Mouse (Mus musculus) CH12.LX (cell line): ENCODE measurements at regions not wholly inside any gene's neighbourhood (a gene's known extent, or its start where the extent isn't known, plus 50 kb on each side); places are given as distances from the start of the nearest gene placed in this dataset.

Source experiments
- CHD1 ChIP-seq: IDR thresholded peaks from 2 replicates; pipeline ENCODE4 v1.6.1; 2012; ENCODE audit warnings: low read depth, low read length, improper control_type of control experiment, inconsistent platforms
- CTCF ChIP-seq, 2 experiments: IDR thresholded peaks in 1 of 2; conservative IDR thresholded peaks in 1 of 2; 2 replicates each; pipeline ENCODE4 v1.5.1; 2011 to 2012; ENCODE audit warnings: low read depth in 2 of 2, low read length in 2 of 2, improper control_type of control experiment in 1 of 2, inconsistent platforms in 1 of 2, mild to moderate bottlenecking in 1 of 2, moderate library complexity in 1 of 2
- EP300 ChIP-seq: IDR thresholded peaks from 2 replicates; pipeline ENCODE4 v1.6.1; 2011; ENCODE audit warnings: low read length, improper control_type of control experiment
- POLR2A ChIP-seq: IDR thresholded peaks from 2 replicates; pipeline ENCODE4 v1.6.1; 2011; ENCODE audit warnings: low read depth, mild to moderate bottlenecking, improper control_type of control experiment, low read length
- POLR2AphosphoS2 ChIP-seq: IDR thresholded peaks from 2 replicates; pipeline ENCODE4 v1.6.1; 2011; ENCODE audit warnings: low read depth, low read length, improper control_type of control experiment
- SIN3A ChIP-seq: IDR thresholded peaks from 2 replicates; pipeline ENCODE4 v1.6.1; 2012; ENCODE audit warnings: low read length, improper control_type of control experiment, inconsistent platforms
- USF1 ChIP-seq: IDR thresholded peaks from 2 replicates; pipeline ENCODE4 v1.6.1; 2014; ENCODE audit warnings: low read depth, mild to moderate bottlenecking, inconsistent platforms, low read length, improper control_type of control experiment
- USF2 ChIP-seq: conservative IDR thresholded peaks from 2 replicates; pipeline ENCODE4 v1.6.1; 2011; ENCODE audit warnings: low read depth, low read length, improper control_type of control experiment
- ZKSCAN1 ChIP-seq: IDR thresholded peaks from 2 replicates; pipeline ENCODE4 v1.6.1; 2012; ENCODE audit warnings: low read depth, inconsistent platforms, low read length, improper control_type of control experiment, borderline replicate concordance

DNA sequence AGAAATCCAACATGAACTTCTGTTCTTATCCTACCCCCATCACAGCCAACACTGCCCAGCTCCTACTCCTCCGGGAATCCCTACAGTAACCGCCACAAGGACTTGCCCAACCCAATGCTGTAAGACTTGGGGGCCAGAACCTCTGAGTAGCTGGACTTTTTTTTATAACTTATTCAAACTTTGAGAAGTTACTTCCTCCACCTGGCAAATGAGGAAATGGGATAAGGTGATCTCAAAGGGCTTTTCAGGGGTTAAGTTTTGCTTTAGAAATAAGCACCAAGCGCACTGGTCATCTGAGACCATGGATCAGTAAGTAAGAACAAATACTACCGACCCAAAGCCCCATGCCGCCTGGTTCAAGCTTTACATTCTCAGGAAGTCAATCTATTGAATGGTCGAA lies 198.6 kb upstream of the Klf14 start:
- TF ChIP-seq ZKSCAN1, result no peak
- TF ChIP-seq EP300, result peak; percentile 84
- no peak for TF ChIP-seq USF2
- no peak for TF ChIP-seq SIN3A
- no peak for TF ChIP-seq CTCF (conservative IDR thresholded peaks at IDR 0.05 in 1 of 2, IDR thresholded peaks at IDR 0.05 in 1 of 2; ENCODE audit: low read depth in 2 of 2, low read length in 2 of 2)
- TF ChIP-seq CHD1, result 0 out of 2 replicates have a peak, but pooled peaks have one; percentile 39
- no peak for TF ChIP-seq USF1
- no peak for TF ChIP-seq POLR2A
- TF ChIP-seq POLR2AphosphoS2, result no peak
